Mouse (Mus musculus) forebrain, embryonic 15.5 days (tissue): ENCODE data around the gene Senp3. TPM values are rescaled to one million over a fixed set of nuclear protein-coding genes. Genes with fewer than 3 reads are reported as not detected.
"Not testable (repeated sequence)": the region's sequence is repeated elsewhere in the genome, so short reads cannot be mapped to it uniquely, and the experiment has no call there.

Experiments
- ATAC-seq: fragments of 200-750 bp; cut with Nextera tagmentation; replicated peaks from 2 replicates; pipeline ENCODE4 v1.8.0; 2017; ENCODE audit warnings: mild to moderate bottlenecking, moderate TSS enrichment, moderate library complexity
- H3K27ac ChIP-seq: fragments of 300-500 bp; sonication (generic); replicated peaks from 2 replicates; pipeline ENCODE4 v1.5.1; 2015; ENCODE audit warnings: mild to moderate bottlenecking, inconsistent platforms
- H3K27me3 ChIP-seq: fragments of 300-500 bp; sonication (generic); 2 replicates; pipeline ENCODE4 v1.6.1; 2015; ENCODE audit warnings: inconsistent platforms
- H3K36me3 ChIP-seq: fragments of 300-500 bp; sonication (generic); 2 replicates; pipeline ENCODE4 v1.6.1; 2015; ENCODE audit warnings: mild to moderate bottlenecking, inconsistent platforms
- H3K4me1 ChIP-seq: fragments of 300-500 bp; sonication (generic); 2 replicates; pipeline ENCODE4 v1.6.1; 2015; ENCODE audit warnings: inconsistent platforms
- H3K4me2 ChIP-seq: fragments of 300-500 bp; sonication (generic); replicated peaks from 2 replicates; pipeline ENCODE4 v1.6.1; 2015; ENCODE audit warnings: mild to moderate bottlenecking, inconsistent platforms
- H3K4me3 ChIP-seq: fragments of 300-500 bp; sonication (generic); 2 replicates; pipeline ENCODE4 v1.5.1; 2015; ENCODE audit warnings: mild to moderate bottlenecking, inconsistent platforms
- H3K9ac ChIP-seq: fragments of 300-500 bp; sonication (generic); replicated peaks from 2 replicates; pipeline ENCODE4 v1.6.1; 2015; ENCODE audit warnings: mild to moderate bottlenecking, inconsistent platforms
- H3K9me3 ChIP-seq: fragments of 300-500 bp; sonication (generic); 2 replicates; pipeline ENCODE4 v1.6.1; 2016; ENCODE audit warnings: inconsistent platforms
- WGBS: fragments of 180-500 bp; shearing (Covaris S2); methylation state at CpG from one replicate; pipeline ENCODE4 v1.1.7; 2015; ENCODE audit warnings: mixed read lengths; 5-methylcytosine and 5-hydroxymethylcytosine counted together
- polyA plus RNA-seq: library from polyadenylated mRNA; unstranded; fragments of >200 nt; fragmentation: Nextera tagmentation; extraction: Ambion mirVana; gene quantifications from 2 replicates; pipeline ENCODE4 v1.2.1, GENCODE M21; 2015

The Senp3 gene
- polyA plus RNA-seq, 1 experiment from 2014 or later = 102 TPM

- H3K27ac ChIP-seq = no peak overlapping the region
- H3K9me3 ChIP-seq = no peaks in the 10 kb centered on the region
- H3K36me3 ChIP-seq = no peaks in the 10 kb centered on the region
- no peak overlapping the region for H3K4me3 ChIP-seq
- H3K27me3 ChIP-seq = no peaks in the 10 kb centered on the region
- no peak for ATAC-seq
- 88% methylated on average over 20 of the region's 20 CpGs for WGBS
- H3K4me1 ChIP-seq = no peaks in the 10 kb centered on the region
- H3K9ac ChIP-seq = no peak overlapping the region
- no peak overlapping the region for H3K4me2 ChIP-seq
Measured at GRCm38 (mm10) chr11:69712954-69713672, 31.2 kb upstream of the Senp3 start.

GRCm38 (mm10) chr11:69711082-69711481 is 29.2 kb upstream of the Senp3 start:
- H3K36me3 ChIP-seq = no peaks in the 10 kb centered on the region
- 82% methylated on average over 2 of the region's 2 CpGs for WGBS
- H3K4me2 ChIP-seq = no peak overlapping the region
- no peak overlapping the region for H3K9ac ChIP-seq
- 0 out of 2 replicates have a peak, but pooled peaks cover 4% of the 10 kb centered on the region for H3K4me1 ChIP-seq
- ATAC-seq = no peak
- H3K4me3 ChIP-seq = no peak overlapping the region
- H3K9me3 ChIP-seq = no peaks in the 10 kb centered on the region
- no peak overlapping the region for H3K27ac ChIP-seq
- no peaks in the 10 kb centered on the region for H3K27me3 ChIP-seq

- no peaks in the 10 kb centered on the region for H3K9me3 ChIP-seq
- ATAC-seq = no peak
- no peak overlapping the region for H3K9ac ChIP-seq
- 0 out of 2 replicates have a peak, but pooled peaks cover 4% of the 10 kb centered on the region for H3K4me1 ChIP-seq
- H3K4me3 ChIP-seq = no peak overlapping the region
- no peaks in the 10 kb centered on the region for H3K27me3 ChIP-seq
- H3K36me3 ChIP-seq = no peaks in the 10 kb centered on the region
- 72% methylated on average over 3 of the region's 3 CpGs for WGBS
- no peak overlapping the region for H3K27ac ChIP-seq
- no peak overlapping the region for H3K4me2 ChIP-seq
Measured at GRCm38 (mm10) chr11:69710470-69710869, 28.6 kb upstream of the Senp3 start.

- no peak overlapping the region for H3K27ac ChIP-seq
- H3K4me1 ChIP-seq = 0 out of 2 replicates have a peak, but pooled peaks cover 4% of the 10 kb centered on the region
- H3K4me2 ChIP-seq = no peak overlapping the region
- H3K9ac ChIP-seq = no peak overlapping the region
- no peaks in the 10 kb centered on the region for H3K9me3 ChIP-seq
- H3K4me3 ChIP-seq = no peak overlapping the region
- no peak for ATAC-seq
- WGBS = 54% methylated on average over 11 of the region's 11 CpGs
- no peaks in the 10 kb centered on the region for H3K27me3 ChIP-seq
- no peaks in the 10 kb centered on the region for H3K36me3 ChIP-seq
Measured at GRCm38 (mm10) chr11:69709554-69710446, 27.9 kb upstream of the Senp3 start.

GRCm38 (mm10) chr11:69708614-69709265 is 26.9 kb upstream of the Senp3 start:
- H3K9ac ChIP-seq = no peak overlapping the region
- H3K4me2 ChIP-seq = no peak overlapping the region
- H3K9me3 ChIP-seq = no peaks in the 10 kb centered on the region
- 0 out of 2 replicates have a peak, but pooled peaks cover 4% of the 10 kb centered on the region for H3K4me1 ChIP-seq
- no peak overlapping the region for H3K27ac ChIP-seq
- no peak overlapping the region for H3K4me3 ChIP-seq
- H3K27me3 ChIP-seq = no peaks in the 10 kb centered on the region
- 81% methylated on average over 3 of the region's 3 CpGs for WGBS
- no peak for ATAC-seq
- no peaks in the 10 kb centered on the region for H3K36me3 ChIP-seq

- H3K36me3 ChIP-seq = no peaks in the 10 kb centered on the region
- no peaks in the 10 kb centered on the region for H3K27me3 ChIP-seq
- H3K27ac ChIP-seq = no peak overlapping the region
- no peaks in the 10 kb centered on the region for H3K9me3 ChIP-seq
- WGBS = 84% methylated on average over 4 of the region's 4 CpGs
- no peak overlapping the region for H3K4me2 ChIP-seq
- H3K4me3 ChIP-seq = no peak overlapping the region
- ATAC-seq = no peak
- H3K4me1 ChIP-seq = 0 out of 2 replicates have a peak, but pooled peaks cover 4% of the 10 kb centered on the region
- H3K9ac ChIP-seq = no peak overlapping the region
Measured at GRCm38 (mm10) chr11:69707873-69708381, 26.0 kb upstream of the Senp3 start.

- ATAC-seq = no peak
- WGBS = 86% methylated on average over 4 of the region's 4 CpGs
- H3K4me3 ChIP-seq = no peak overlapping the region
- H3K9me3 ChIP-seq = no peaks in the 10 kb centered on the region
- H3K27ac ChIP-seq = no peak overlapping the region
- no peaks in the 10 kb centered on the region for H3K36me3 ChIP-seq
- H3K27me3 ChIP-seq = no peaks in the 10 kb centered on the region
- H3K4me2 ChIP-seq = no peak overlapping the region
- no peak overlapping the region for H3K9ac ChIP-seq
- H3K4me1 ChIP-seq = 0 out of 2 replicates have a peak, but pooled peaks cover 4% of the 10 kb centered on the region
Measured at GRCm38 (mm10) chr11:69707480-69707847, 25.6 kb upstream of the Senp3 start.

- H3K4me3 ChIP-seq = no peak overlapping the region
- H3K27me3 ChIP-seq = no peaks in the 10 kb centered on the region
- no peak overlapping the region for H3K9ac ChIP-seq
- 0 out of 2 replicates have a peak, but pooled peaks cover 4% of the 10 kb centered on the region for H3K4me1 ChIP-seq
- H3K4me2 ChIP-seq = no peak overlapping the region
- no peak overlapping the region for H3K27ac ChIP-seq
- H3K36me3 ChIP-seq = no peaks in the 10 kb centered on the region
- ATAC-seq = no peak
- no peaks in the 10 kb centered on the region for H3K9me3 ChIP-seq
- WGBS = 47% methylated on average over 6 of the region's 6 CpGs
Measured at GRCm38 (mm10) chr11:69706775-69707479, 25.0 kb upstream of the Senp3 start.

GRCm38 (mm10) chr11:69704613-69705010 is 22.7 kb upstream of the Senp3 start:
- WGBS = 52% methylated on average over 2 of the region's 2 CpGs
- ATAC-seq = no peak

GRCm38 (mm10) chr11:69703814-69704612 is 22.1 kb upstream of the Senp3 start:
- ATAC-seq = no peak
- Histone ChIP-seq H3K27ac (no peak overlapping the region), H3K4me3 (no peak overlapping the region), H3K4me1 (0 out of 2 replicates have a peak, but pooled peaks cover 4% of the 10 kb centered on the region), H3K4me2 (no peak overlapping the region), H3K9ac (no peak overlapping the region), H3K9me3 (no peaks in the 10 kb centered on the region), H3K36me3 (no peaks in the 10 kb centered on the region), H3K27me3 (no peaks in the 10 kb centered on the region)
- WGBS = 66% methylated on average over 8 of the region's 8 CpGs

More at GRCm38 (mm10) chr11:69704613-69705010, 22.7 kb upstream of the Senp3 start:
- no peak overlapping the region for H3K9ac ChIP-seq
- H3K9me3 ChIP-seq = no peaks in the 10 kb centered on the region
- no peaks in the 10 kb centered on the region for H3K36me3 ChIP-seq
- H3K4me3 ChIP-seq = no peak overlapping the region
- no peak overlapping the region for H3K27ac ChIP-seq
- 0 out of 2 replicates have a peak, but pooled peaks cover 4% of the 10 kb centered on the region for H3K4me1 ChIP-seq
- no peaks in the 10 kb centered on the region for H3K27me3 ChIP-seq
- H3K4me2 ChIP-seq = no peak overlapping the region

GRCm38 (mm10) chr11:69703381-69703780 is 21.5 kb upstream of the Senp3 start:
- not testable (repeated sequence) for ATAC-seq, H3K27ac ChIP-seq, H3K4me3 ChIP-seq

More at GRCm38 (mm10) chr11:69703381-69703780, 21.5 kb upstream of the Senp3 start:
- H3K4me1 ChIP-seq, H3K9ac ChIP-seq, H3K36me3 ChIP-seq, H3K9me3 ChIP-seq, H3K4me2 ChIP-seq, H3K27me3 ChIP-seq: not testable (repeated sequence)
- 68% methylated on average over 3 of the region's 3 CpGs for WGBS
